Mouse (Mus musculus): ENCODE data around the gene Scyl1.

DNA sequence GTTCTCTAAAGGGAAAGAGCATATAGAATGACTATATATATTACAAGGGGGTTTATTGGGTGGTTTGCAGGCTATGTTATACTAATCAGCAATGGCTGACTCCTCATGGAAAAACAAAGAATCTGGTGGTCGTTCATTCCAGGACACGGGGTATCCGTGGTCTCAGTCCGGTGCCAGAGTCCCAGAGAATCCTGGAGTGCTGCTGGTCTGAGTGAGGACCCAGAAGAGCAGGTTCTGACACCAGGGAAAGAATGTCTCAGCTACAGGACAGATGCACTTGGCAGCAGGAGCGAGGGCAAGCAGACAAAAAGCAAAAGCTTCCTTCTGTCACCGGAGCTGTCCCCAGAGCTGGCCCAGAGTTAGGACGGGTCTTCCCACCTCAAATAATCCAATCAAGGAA is 17.4 kb upstream of the Scyl1 start:
- TF ChIP-seq CTCF (IDR thresholded peaks at IDR 0.05; ENCODE audit: extremely low read depth, insufficient read length, insufficient replicate concordance, low read depth, low read length) = no peak
- TF ChIP-seq POLR2A (IDR thresholded peaks at IDR 0.05; ENCODE audit: low read depth, low read length) = no peak

Measured in small intestine, adult 2 months (tissue).